Mouse (Mus musculus) liver, adult 2 months (tissue): ENCODE results near the gene Slc25a34. TPM values are rescaled to one million over a fixed set of nuclear protein-coding genes. Genes with fewer than 3 reads are reported as not detected.

Experiments used
- DNase-seq: peaks from one replicate; pipeline ENCODE4 v3.0.0-alpha.2; 2011; ENCODE audit warnings: low read depth, low spot score; ENCODE audit errors: extremely low read depth
- H3K27ac ChIP-seq: fragments of 200-500 bp; replicated peaks from 2 replicates; pipeline ENCODE4 v1.5.1; 2012; ENCODE audit warnings: low read depth, mild to moderate bottlenecking, control low read depth, inconsistent platforms, low read length; ENCODE audit not compliant: insufficient read depth
- H3K27me3 ChIP-seq: fragments of 200-500 bp; 2 replicates; pipeline ENCODE4 v1.6.1; 2012; ENCODE audit warnings: mild to moderate bottlenecking, moderate library complexity, low read length, inconsistent platforms; ENCODE audit not compliant: control insufficient read depth, insufficient read depth
- H3K36me3 ChIP-seq: fragments of 200-500 bp; 2 replicates; pipeline ENCODE4 v1.6.1; 2012; ENCODE audit warnings: low read length, inconsistent platforms; ENCODE audit not compliant: control insufficient read depth, insufficient read depth
- H3K4me1 ChIP-seq: fragments of 200-500 bp; 2 replicates; pipeline ENCODE4 v1.6.1; 2011; ENCODE audit warnings: low read length; ENCODE audit not compliant: control insufficient read depth, insufficient read depth
- H3K4me3 ChIP-seq: fragments of 200-500 bp; 2 replicates; pipeline ENCODE4 v1.5.1; 2011; ENCODE audit warnings: low read depth, mild to moderate bottlenecking, control low read depth, low read length, moderate library complexity; ENCODE audit not compliant: insufficient read depth
- H3K79me2 ChIP-seq: fragments of 200-500 bp; 2 replicates; pipeline ENCODE4 v1.6.1; 2012; ENCODE audit warnings: inconsistent platforms, mild to moderate bottlenecking, low read length, moderate library complexity; ENCODE audit not compliant: control insufficient read depth, insufficient read depth
- H3K9ac ChIP-seq: fragments of 200-500 bp; 2 replicates; pipeline ENCODE4 v1.6.1; 2012; ENCODE audit warnings: low read depth, mild to moderate bottlenecking, control low read depth, inconsistent platforms, low read length
- CTCF ChIP-seq: fragments of 200-500 bp; IDR thresholded peaks from 2 replicates; pipeline ENCODE4 v1.5.1; 2011; ENCODE audit warnings: low read depth, low read length, control low read depth
- POLR2A ChIP-seq: fragments of 200-500 bp; IDR thresholded peaks from 2 replicates; pipeline ENCODE4 v1.6.1; 2011; ENCODE audit warnings: low read length, control low read depth; ENCODE audit not compliant: insufficient read depth; ENCODE audit errors: extremely low read depth
- WGBS: fragments of 180-500 bp; shearing (Covaris S2); methylation state at CpG from one replicate; pipeline ENCODE4 v1.1.7; 2018; 5-methylcytosine and 5-hydroxymethylcytosine counted together
- polyA plus RNA-seq: library from polyadenylated mRNA; depleted of rRNA; stranded (reverse); fragments of >200 nt; gene quantifications from 2 replicates; pipeline ENCODE4 v1.2.3, GENCODE M21; 2012
- total RNA-seq: library from RNA; depleted of rRNA; stranded (reverse); fragments of >200 nt; gene quantifications from 2 replicates; pipeline ENCODE4 v1.2.3, GENCODE M21; 2014

The Slc25a34 gene
- total and polyA plus RNA-seq, 2 experiments, result 5.1 to 10.2 TPM

DNA sequence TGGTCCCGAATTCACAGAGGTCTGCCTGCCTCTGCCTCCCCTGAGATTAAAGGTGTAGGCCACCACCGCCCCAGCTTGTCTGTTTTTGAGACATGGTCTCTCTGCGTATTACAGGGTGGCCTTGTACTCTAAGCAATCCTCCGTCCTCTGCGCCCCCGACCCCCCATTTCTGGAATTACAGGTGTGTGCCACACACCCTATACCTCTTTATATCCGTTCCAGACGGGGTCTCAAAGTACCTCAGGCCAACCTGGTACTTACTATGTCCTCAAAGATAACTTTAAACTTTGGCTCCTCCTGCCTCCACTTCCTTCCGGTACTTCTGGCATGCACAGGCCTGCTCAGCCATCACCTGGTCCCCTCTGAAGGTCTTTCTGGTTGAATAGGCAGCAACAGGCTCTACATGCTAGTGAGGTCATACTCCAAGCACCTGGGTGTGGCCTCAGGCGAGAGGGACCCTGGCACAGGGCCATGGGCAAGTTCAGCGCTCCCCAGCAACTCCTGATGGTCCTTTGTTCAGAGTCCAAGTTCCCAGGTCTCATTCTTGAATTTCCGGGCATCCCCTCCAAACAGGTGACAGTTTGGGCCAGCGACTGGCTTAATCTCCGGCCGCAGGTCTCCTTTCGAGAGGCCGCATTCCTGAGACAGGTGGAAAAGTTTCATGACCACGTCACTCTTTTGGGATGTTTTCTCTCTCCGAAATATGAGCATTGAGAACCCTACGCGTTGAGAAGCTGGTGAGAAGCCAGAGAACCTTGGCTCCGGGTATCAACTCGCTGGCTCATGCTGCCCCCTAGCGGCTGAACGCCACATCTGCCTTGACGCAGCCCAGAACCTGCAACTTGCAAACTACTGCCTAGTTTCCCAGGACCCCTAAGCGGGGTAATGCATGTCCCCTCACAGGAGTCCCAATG, 48.6 kb downstream of the Slc25a34 start:
- WGBS, result 33% methylated on average over 27 of the region's 27 CpGs
- H3K27me3 ChIP-seq, result no peaks in the 10 kb centered on the region
- H3K27ac ChIP-seq, result 0 out of 2 replicates have a peak overlapping the region, but pooled peaks have one; percentile 11
- peaks cover 23% of the 10 kb centered on the region for H3K4me1 ChIP-seq
- no peaks in the 10 kb centered on the region for H3K36me3 ChIP-seq
- H3K9ac ChIP-seq, result no peak overlapping the region
- H3K79me2 ChIP-seq, result no peaks in the 10 kb centered on the region
- TF ChIP-seq POLR2A (no peak), CTCF (peak; percentile 96)
- peak; percentile 69 for DNase-seq
- H3K4me3 ChIP-seq, result no peak overlapping the region

DNA sequence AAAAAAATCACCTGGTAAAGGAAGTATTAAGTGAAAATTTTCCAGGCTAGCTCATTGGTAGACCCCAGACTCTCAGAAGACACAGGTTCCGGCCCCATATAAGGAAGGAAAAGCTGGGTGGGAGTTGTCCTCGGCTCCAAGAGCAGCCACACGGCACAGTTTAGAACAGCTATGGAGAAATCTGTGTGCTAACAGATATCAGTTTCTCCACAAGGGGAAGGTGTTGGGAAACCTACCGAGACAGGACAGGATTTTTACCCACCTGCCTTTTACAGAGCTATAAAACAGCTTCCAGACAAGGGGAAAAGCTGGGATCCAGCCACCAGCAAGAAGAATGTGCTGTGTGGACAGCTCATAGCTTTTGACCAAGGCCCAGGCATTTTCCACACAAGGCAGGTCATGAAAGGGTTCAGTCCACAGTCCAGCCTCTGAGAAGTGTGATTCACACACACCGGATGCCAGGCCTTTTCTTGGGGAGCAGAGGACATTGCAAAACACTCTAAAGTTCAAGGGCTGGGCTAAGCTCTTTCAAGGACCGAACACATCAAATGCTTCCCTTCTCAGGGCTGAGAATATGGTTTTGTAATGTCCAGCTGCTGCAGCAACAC, 50.2 kb downstream of the Slc25a34 start:
- Histone ChIP-seq H3K79me2 (no peaks in the 10 kb centered on the region), H3K4me1 (peaks cover 28% of the 10 kb centered on the region), H3K9ac (no peak overlapping the region), H3K27me3 (no peaks in the 10 kb centered on the region), H3K27ac (peak overlapping the region; percentile 47), H3K4me3 (no peak overlapping the region), H3K36me3 (no peaks in the 10 kb centered on the region)
- peak; percentile 89 for DNase-seq
- TF ChIP-seq POLR2A (no peak), CTCF (no peak)
- WGBS, result 21% methylated on average over 6 of the region's 6 CpGs

DNA sequence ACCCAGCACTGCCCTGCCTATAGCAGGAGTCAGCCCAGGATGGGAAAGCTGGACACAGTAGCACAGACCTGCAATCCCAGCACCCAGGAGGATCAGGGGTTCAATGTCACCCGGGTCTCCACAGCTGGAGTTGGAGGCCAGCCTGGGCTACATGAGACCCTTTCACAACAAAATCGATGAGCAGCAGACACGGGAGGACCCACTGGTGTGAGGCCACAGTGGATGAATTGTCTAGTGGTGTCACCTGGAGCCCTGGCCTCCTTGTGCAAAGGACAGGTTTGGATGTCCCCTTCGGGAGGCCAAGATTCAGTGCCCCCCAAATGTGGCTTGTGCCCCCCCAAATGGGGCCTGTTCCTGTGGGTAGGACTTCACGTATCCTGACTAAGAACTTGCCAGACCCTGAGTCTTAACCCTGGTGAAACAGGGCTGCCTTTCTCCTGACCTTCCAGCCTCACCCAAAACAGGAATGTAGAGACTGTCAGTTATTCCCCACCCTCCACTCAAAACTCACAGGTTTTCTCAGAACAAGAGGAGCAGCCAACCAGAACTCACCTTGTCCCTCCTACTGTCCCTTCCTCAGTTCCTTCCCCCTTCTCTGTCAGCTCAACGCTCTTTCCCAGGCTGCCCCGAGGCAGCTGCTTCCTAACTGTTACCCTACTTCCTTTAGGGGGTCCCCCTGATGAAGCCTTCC, 50.8 kb downstream of the Slc25a34 start:
- 93% methylated on average over 7 of the region's 7 CpGs for WGBS
- TF ChIP-seq POLR2A (no peak), CTCF (no peak)
- H3K4me1 ChIP-seq, result peaks cover 28% of the 10 kb centered on the region
- H3K27me3 ChIP-seq, result no peaks in the 10 kb centered on the region
- no peak overlapping the region for H3K4me3 ChIP-seq
- no peaks in the 10 kb centered on the region for H3K36me3 ChIP-seq
- peak overlapping the region; percentile 47 for H3K27ac ChIP-seq
- no peaks in the 10 kb centered on the region for H3K79me2 ChIP-seq
- DNase-seq, result no peak
- no peak overlapping the region for H3K9ac ChIP-seq

DNA sequence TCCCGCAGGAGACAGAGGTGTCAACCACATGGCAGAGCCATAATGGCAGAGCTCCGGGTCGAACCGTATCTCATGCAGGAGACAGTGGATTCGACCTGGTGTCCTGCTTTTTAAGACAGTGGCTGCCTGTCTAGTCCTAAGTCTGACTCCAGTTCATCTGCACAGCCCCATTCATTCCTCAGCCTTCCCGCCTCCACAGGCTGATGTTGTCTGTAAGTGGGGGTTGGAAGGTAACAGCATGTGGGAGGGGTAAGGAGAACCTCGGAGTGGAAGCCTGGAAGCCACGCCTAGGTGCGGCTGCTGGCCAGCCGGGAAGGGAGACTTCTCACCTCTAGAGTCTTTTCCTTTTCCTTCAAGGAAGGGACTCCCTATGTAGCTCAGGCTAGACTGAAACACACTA, 51.7 kb downstream of the Slc25a34 start:
- Histone ChIP-seq H3K27ac (no peak overlapping the region; the same call in 1 of the 2 replicates), H3K4me1 (peaks cover 28% of the 10 kb centered on the region), H3K27me3 (no peaks in the 10 kb centered on the region), H3K36me3 (no peaks in the 10 kb centered on the region), H3K4me3 (no peak overlapping the region), H3K9ac (no peak overlapping the region), H3K79me2 (no peaks in the 10 kb centered on the region)
- TF ChIP-seq CTCF, result no peak
- no peak for TF ChIP-seq POLR2A
- 89% methylated on average over 10 of the region's 10 CpGs for WGBS
- DNase-seq, result no peak

DNA sequence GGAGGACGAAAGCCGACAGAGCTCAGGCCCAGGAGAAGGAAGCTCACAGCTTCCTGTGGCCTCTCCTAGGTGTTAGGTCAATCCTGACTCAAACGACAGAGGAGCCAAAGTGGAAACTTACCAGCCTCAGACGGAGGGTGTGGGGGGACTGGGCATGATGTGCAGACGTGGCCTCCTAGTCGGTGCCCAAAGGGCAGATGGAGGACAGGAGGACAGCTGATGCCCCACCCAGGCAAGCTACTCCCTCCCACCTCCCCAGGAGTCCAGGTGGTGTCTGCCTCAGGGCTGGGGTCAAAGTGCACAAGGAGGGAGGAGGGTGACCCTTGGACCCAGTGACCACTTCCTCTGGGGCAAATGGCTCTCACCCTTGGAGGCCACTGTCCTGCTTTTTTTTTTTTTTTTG, 52.3 kb downstream of the Slc25a34 start:
- DNase-seq, result peak; percentile 88
- 27% methylated on average over 6 of the region's 6 CpGs for WGBS
- peak overlapping the region; percentile 59 for H3K9ac ChIP-seq

More for the DNA sequence above, 52.3 kb downstream of the Slc25a34 start:
- peak overlapping the region; percentile 21 for H3K4me3 ChIP-seq
- no peaks in the 10 kb centered on the region for H3K36me3 ChIP-seq
- no peaks in the 10 kb centered on the region for H3K27me3 ChIP-seq
- H3K27ac ChIP-seq, result peak overlapping the region; percentile 91
- no peaks in the 10 kb centered on the region for H3K79me2 ChIP-seq
- TF ChIP-seq POLR2A, result no peak
- TF ChIP-seq CTCF, result no peak
- H3K4me1 ChIP-seq, result peaks cover 28% of the 10 kb centered on the region
